Mouse (Mus musculus): ENCODE measurements at regions not wholly inside any gene's neighbourhood (a gene's known extent, or its start where the extent isn't known, plus 50 kb on each side); places are given as distances from the start of the nearest gene placed in this dataset.

GRCm38 (mm10) chr14:58174512-58174911, 104.2 kb downstream of the Fgf9 start:
- DNase-seq (ENCODE audit: low spot score), result no peak
- Histone ChIP-seq H3K27me3 (ENCODE audit: control insufficient read depth, insufficient read depth, low read length) (no peaks in the 10 kb centered on the region), H3K27ac (replicated peaks; ENCODE audit: low read depth, low read length) (no peak overlapping the region), H3K4me3 (ENCODE audit: low read depth, low read length) (no peak overlapping the region), H3K9me3 (replicated peaks; ENCODE audit: control insufficient read depth, low read length) (no peaks in the 10 kb centered on the region), H3K4me1 (ENCODE audit: control insufficient read depth, insufficient read depth, low read length) (no peaks in the 10 kb centered on the region), H3K4me2 (ENCODE audit: low read depth, low read length) (no peak overlapping the region), H3K9ac (replicated peaks; ENCODE audit: low read length) (no peak overlapping the region), H3K36me3 (replicated peaks; ENCODE audit: control insufficient read depth, insufficient read depth, low read depth, low read length) (no peaks in the 10 kb centered on the region)
- ATAC-seq (replicated peaks; ENCODE audit: insufficient number of reproducible peaks, low FRiP score, low TSS enrichment, low read depth), result no peak
- 85% methylated on average over 6 of the region's 6 CpGs for WGBS

- ATAC-seq (replicated peaks; ENCODE audit: insufficient number of reproducible peaks, low FRiP score, low TSS enrichment, low read depth), result no peak
- H3K9me3 ChIP-seq (replicated peaks; ENCODE audit: control insufficient read depth, low read length), result no peaks in the 10 kb centered on the region
- H3K4me3 ChIP-seq (ENCODE audit: low read depth, low read length), result no peak overlapping the region
- 86% methylated on average over 5 of the region's 5 CpGs for WGBS
- no peaks in the 10 kb centered on the region for H3K27me3 ChIP-seq (ENCODE audit: control insufficient read depth, insufficient read depth, low read length)
- H3K4me1 ChIP-seq (ENCODE audit: control insufficient read depth, insufficient read depth, low read length), result no peaks in the 10 kb centered on the region
- no peak overlapping the region for H3K27ac ChIP-seq (replicated peaks; ENCODE audit: low read depth, low read length)
- H3K36me3 ChIP-seq (replicated peaks; ENCODE audit: control insufficient read depth, insufficient read depth, low read depth, low read length), result no peaks in the 10 kb centered on the region
- no peak overlapping the region for H3K4me2 ChIP-seq (ENCODE audit: low read depth, low read length)
- H3K9ac ChIP-seq (replicated peaks; ENCODE audit: low read length), result no peak overlapping the region
- DNase-seq (ENCODE audit: low spot score), result no peak
Measured at GRCm38 (mm10) chr14:58168920-58169319, 98.6 kb downstream of the Fgf9 start.
